Comparison of ENCODE assay signal across 8 mouse cellular contexts in genomic region chr10:121427136-121427535, GRCm38 (mm10). TPM values are rescaled to one million over a fixed set of nuclear protein-coding genes. Genes with fewer than 3 reads are reported as not detected.
DNase-seq lines count a peak whose midpoint lies in the region; ATAC-seq and TF ChIP-seq lines count a peak whose summit lies in the region.

No protein-coding gene starts in this region.

- H3K27me3 ChIP-seq in kidney, adult 2 months (replicated peaks; ENCODE audit: control insufficient read depth, insufficient read depth, low read length), result no peaks in the 10 kb centered on the region
- no peaks in the 10 kb centered on the region for H3K27me3 ChIP-seq in MEL (ENCODE audit: control insufficient read depth in 1 of 2, insufficient read depth in 2 of 2, low read length in 2 of 2)
- H3K27me3 ChIP-seq in hindbrain, embryonic 16.5 days (replicated peaks; ENCODE audit: control insufficient read depth, insufficient read depth, low read length), result no peaks in the 10 kb centered on the region
- H3K27me3 ChIP-seq in cerebellum, adult 2 months (ENCODE audit: control insufficient read depth, insufficient read depth, low read length), result no peaks in the 10 kb centered on the region

- H3K9me3 ChIP-seq in MEL (replicated peaks; ENCODE audit: insufficient read depth, low read length), result no peaks in the 10 kb centered on the region
- no peaks in the 10 kb centered on the region for H3K9me3 ChIP-seq in hindbrain, embryonic 16.5 days (ENCODE audit: control insufficient read depth, low read length)

- intact Hi-C loops in heart, postnatal 10 days (cut with DNase I), result no loop called here

- DNase-seq in kidney, adult 2 months, result peak; percentile 34
- no peak for DNase-seq in kidney, postnatal 14 days
- DNase-seq in MEL (ENCODE audit: low read depth, low spot score), result peak; percentile 50
- peak; percentile 38 to 66 for DNase-seq in heart, postnatal 10 days
- no peak for DNase-seq in cerebellum, adult 2 months
- no peak for DNase-seq in cerebellum, adult 11 months

- H3K36me3 ChIP-seq in kidney, adult 2 months (ENCODE audit: control insufficient read depth, insufficient read depth, low read length), result no peaks in the 10 kb centered on the region
- peaks cover 0 to 3% of the 10 kb centered on the region in 2 experiments; a peak in 2 of 4 replicates for H3K36me3 ChIP-seq in MEL (ENCODE audit: control insufficient read depth in 1 of 2, insufficient read depth in 2 of 2, low read length in 2 of 2)
- H3K36me3 ChIP-seq in hindbrain, embryonic 16.5 days (ENCODE audit: control insufficient read depth, insufficient read depth, low read length), result no peaks in the 10 kb centered on the region

- peak overlapping the region; percentile 24; the same call in 1 of the 2 replicates for H3K27ac ChIP-seq in kidney, adult 2 months (ENCODE audit: insufficient read depth, low read depth, low read length)
- no peak overlapping the region for H3K27ac ChIP-seq in MEL (ENCODE audit: control insufficient read depth, low read depth, low read length)
- H3K27ac ChIP-seq in hindbrain, embryonic 16.5 days (ENCODE audit: low read depth, low read length), result no peak overlapping the region
- H3K27ac ChIP-seq in cerebellum, adult 2 months (ENCODE audit: insufficient read depth, low read length), result no peak overlapping the region

- TF ChIP-seq POLR2A in kidney, adult 2 months (IDR thresholded peaks at IDR 0.05; ENCODE audit: low read depth, low read length), result no peak
- no peak for TF ChIP-seq POLR2A in MEL (IDR thresholded peaks at IDR 0.05; ENCODE audit: control insufficient read depth in 1 of 2, insufficient read depth in 1 of 2, low read depth in 1 of 2, low read length in 2 of 2, poor library complexity in 1 of 2)
- no peak for TF ChIP-seq POLR2A in cerebellum, adult 2 months (IDR thresholded peaks at IDR 0.05; ENCODE audit: borderline replicate concordance, insufficient read depth, low read length)

- WGBS in kidney, adult 2 months, result 65% methylated on average over 5 of the region's 5 CpGs
- WGBS in hindbrain, embryonic 16.5 days, result 60% methylated on average over 5 of the region's 5 CpGs
- 78% methylated on average over 5 of the region's 5 CpGs for WGBS in cerebellum, adult 2 months

- peak; percentile 51 for TF ChIP-seq CTCF in kidney, adult 2 months (conservative IDR thresholded peaks at IDR 0.05; ENCODE audit: insufficient read depth, insufficient read length, low read depth, low read length)
- peak; percentile 58 to 73 (median 72); a peak in 5 of 6 replicates for TF ChIP-seq CTCF in MEL (IDR thresholded peaks at IDR 0.05 in 2 of 3, conservative IDR thresholded peaks at IDR 0.05 in 1 of 3; ENCODE audit: control insufficient read depth in 1 of 3, insufficient read depth in 1 of 3, low read depth in 2 of 3, low read length in 3 of 3, poor library complexity in 1 of 3, severe bottlenecking in 1 of 3)
- TF ChIP-seq CTCF in cerebellum, adult 2 months (IDR thresholded peaks at IDR 0.05; ENCODE audit: borderline replicate concordance, insufficient read depth, low read depth, low read length), result no peak

- H3K79me2 ChIP-seq in MEL (ENCODE audit: control insufficient read depth, insufficient read depth, low read length, poor library complexity), result no peaks in the 10 kb centered on the region

- no peak overlapping the region for H3K4me3 ChIP-seq in kidney, adult 2 months (ENCODE audit: insufficient read depth, low read depth, low read length)
- H3K4me3 ChIP-seq in MEL (ENCODE audit: control insufficient read depth in 1 of 2, insufficient read depth in 1 of 2, low read depth in 2 of 2, low read length in 2 of 2), result no peak overlapping the region
- H3K4me3 ChIP-seq in hindbrain, embryonic 16.5 days (ENCODE audit: low read length), result no peak overlapping the region
- H3K4me3 ChIP-seq in cerebellum, adult 2 months (replicated peaks; ENCODE audit: insufficient read depth, low read depth, low read length), result no peak overlapping the region

- peak; percentile 52 for ATAC-seq in megakaryocyte progenitor cell, adult 5-6 weeks (replicated peaks; ENCODE audit: poor library complexity)
- no peak for ATAC-seq in hindbrain, embryonic 16.5 days

- no peak overlapping the region for H3K4me2 ChIP-seq in hindbrain, embryonic 16.5 days (ENCODE audit: low read length)

- peaks cover 48% of the 10 kb centered on the region for H3K4me1 ChIP-seq in kidney, adult 2 months (ENCODE audit: control insufficient read depth, insufficient read depth, low read length)
- H3K4me1 ChIP-seq in MEL (ENCODE audit: control insufficient read depth in 1 of 2, insufficient read depth in 2 of 2, low read length in 2 of 2), result peaks cover 3 to 5% of the 10 kb centered on the region in 2 experiments
- peaks cover 34% of the 10 kb centered on the region for H3K4me1 ChIP-seq in hindbrain, embryonic 16.5 days (ENCODE audit: control insufficient read depth, insufficient read depth, low read depth, low read length)
- 0 out of 2 replicates have a peak, but pooled peaks cover 12% of the 10 kb centered on the region for H3K4me1 ChIP-seq in cerebellum, adult 2 months (ENCODE audit: control insufficient read depth, insufficient read depth, low read length)

- no peak for TF ChIP-seq EP300 in MEL (IDR thresholded peaks at IDR 0.05; ENCODE audit: low read depth in 1 of 2, low read length in 2 of 2)

- H3K9ac ChIP-seq in MEL (ENCODE audit: control insufficient read depth, low read depth, low read length, poor library complexity, severe bottlenecking), result no peak overlapping the region
- no peak overlapping the region for H3K9ac ChIP-seq in hindbrain, embryonic 16.5 days (ENCODE audit: low read depth, low read length)

- TF ChIP-seq RAD21 in MEL (IDR thresholded peaks at IDR 0.05; ENCODE audit: low read depth, low read length), result no peak; the same call in 1 of the 2 replicates

TF ChIP-seq in MEL, 35 proteins besides CTCF, POLR2A, EP300 and RAD21:
- TF ChIP-seq CHD2 (IDR thresholded peaks at IDR 0.05; ENCODE audit: low read length) (no peak), SMC3 (IDR thresholded peaks at IDR 0.05; ENCODE audit: low read depth, low read length) (peak; percentile 38), ZNF384 (IDR thresholded peaks at IDR 0.05; ENCODE audit: low read depth, low read length) (0 out of 2 replicates have a peak, but pooled peaks have one; percentile 7), TAL1 (IDR thresholded peaks at IDR 0.05; ENCODE audit: low read length) (no peak), TBP (IDR thresholded peaks at IDR 0.05; ENCODE audit: low read depth, low read length) (no peak), RCOR1 (IDR thresholded peaks at IDR 0.05; ENCODE audit: low read depth, low read length) (no peak)

RNA-seq across cellular contexts. Expression of gene Rassf3, which starts 49.0 kb away (rescaled TPM):
- polyA plus RNA-seq in kidney, adult 2 months (2012; rRNA removed), result 31.1 and 35.3 TPM in 2 replicates
- total RNA-seq in MEL (2012; rRNA removed), result 8.0 and 9.2 TPM in 2 replicates
- polyA plus RNA-seq in MEL (2012; ENCODE audit: insufficient read depth in 1 of 2, insufficient read length in 2 of 2, low read depth in 1 of 2, low replicate concordance in 2 of 2, missing spikeins in 1 of 2), result 10 to 100 TPM in 1 of 2 experiments, not detected in 1; 15.8 TPM
- total RNA-seq in heart, postnatal 10 days (2021), result 100 to 1,000 TPM in 1 of 2 experiments, 10 to 100 TPM in 1; 98.8 to 116 TPM
- 23.3 and 24.7 TPM in 2 replicates for total RNA-seq in megakaryocyte progenitor cell, adult 5-6 weeks (2015)
- total RNA-seq in megakaryocyte progenitor cell, adult 5-6 weeks (2017), result 18.2 and 20.0 TPM in 2 replicates
- 5.3 and 6.0 TPM in 2 replicates for polyA plus RNA-seq in hindbrain, embryonic 16.5 days (2015; fragmentation: Nextera tagmentation; extraction: Ambion mirVana)
- 16.5 and 17.8 TPM in 2 replicates for polyA plus RNA-seq in cerebellum, adult 2 months (2012; rRNA removed)

Comparison
In these comparisons a context has a peak if more than half of its experiments do, and no peak if none do; other contexts are left out.
1. DNase-seq: peak in kidney, adult 2 months (single experiment), MEL (single experiment) and heart, postnatal 10 days (2 of 2); none in kidney, postnatal 14 days (single experiment), cerebellum, adult 2 months (0 of 2) and cerebellum, adult 11 months (single experiment).